Mouse (Mus musculus): ENCODE results near the gene Prkch.

- TF ChIP-seq CTCF (IDR thresholded peaks at IDR 0.05; ENCODE audit: insufficient read depth, low read depth, low read length) = no peak
- TF ChIP-seq POLR2A (IDR thresholded peaks at IDR 0.05; ENCODE audit: insufficient read depth, low read depth, low read length) = no peak
Measured at GRCm38 (mm10) chr12:73746072-73746471, 161.5 kb downstream of the Prkch start.
